Mouse (Mus musculus) sigmoid colon, adult 10 weeks (tissue): ENCODE results near the gene Atxn2l. TPM values are rescaled to one million over a fixed set of nuclear protein-coding genes. Genes with fewer than 3 reads are reported as not detected.

Experiments
- polyA plus RNA-seq: library from polyadenylated mRNA; stranded (reverse); fragments of 350-450 nt; fragmentation: Illumina TruSeq; extraction: RNeasy Lipid Tissue Mini Kit (QIAGEN cat#74804); gene quantifications from one replicate; pipeline ENCODE4 v1.2.3, GENCODE M21; 2014; ENCODE audit warnings: low read depth, low replicate concordance

Atxn2l gene
- polyA plus RNA-seq: 42.0 TPM

DNA sequence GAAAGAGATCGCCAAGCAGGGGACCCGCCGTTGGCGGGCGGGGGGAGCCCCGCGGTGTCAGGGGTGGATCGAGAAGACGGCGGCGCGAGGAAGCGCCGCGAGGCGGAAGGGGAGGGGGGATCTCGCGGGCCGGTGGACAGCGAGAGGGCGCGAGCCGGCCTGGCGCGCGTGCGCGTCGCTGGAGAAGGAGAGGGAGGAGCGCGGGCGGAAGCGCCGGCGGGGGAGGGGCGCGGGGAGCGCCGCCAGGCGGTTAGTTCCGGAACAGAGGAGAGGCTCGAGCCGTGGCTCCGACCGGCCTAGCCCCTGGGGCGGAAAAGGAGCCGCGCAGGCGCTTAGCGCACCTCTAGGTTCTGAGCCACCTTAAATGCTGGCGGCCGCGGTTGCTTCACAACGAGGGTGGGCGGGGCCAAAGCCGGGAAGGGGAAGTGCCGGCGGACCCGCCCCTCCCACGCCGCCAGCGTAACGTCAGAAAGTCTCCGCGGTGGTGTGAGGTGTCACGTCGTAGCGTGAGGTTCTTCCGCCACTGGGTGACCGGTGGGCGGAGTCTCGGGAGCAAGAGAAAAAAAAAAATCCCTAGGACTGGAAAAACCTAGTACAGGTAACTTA lies at the start of gene Atxn2l:
Atxn2l (minus strand) TSS at position 165 of the 606 bp plus-strand sequence.

DNA sequence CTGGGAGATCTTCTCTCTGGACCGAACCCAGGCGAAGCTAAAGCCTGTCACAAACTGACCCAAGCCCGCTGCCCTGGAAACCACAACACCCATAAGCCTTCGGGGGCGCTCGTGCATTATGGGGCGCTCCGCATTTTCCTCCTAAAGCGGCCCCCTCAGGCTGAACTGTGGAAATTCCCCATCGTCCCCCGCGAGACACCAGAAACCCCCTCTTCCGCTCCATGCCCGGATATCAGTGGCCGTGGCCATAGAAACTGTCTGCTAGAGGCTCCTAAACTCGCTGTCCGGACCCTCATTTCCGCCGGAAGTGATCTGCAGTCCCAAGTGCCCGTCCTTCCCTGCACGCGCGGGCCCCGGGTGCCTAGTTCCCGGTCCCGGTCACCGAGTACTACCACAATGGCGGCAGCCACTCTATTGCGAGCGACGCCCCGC lies 16.2 kb downstream of the Atxn2l start, which contains the start of gene Tufm:
Tufm (plus strand) TSS at position 310 of the 432 bp plus-strand sequence.

GRCm38 (mm10) chr7:126474993-126475581 lies 28.1 kb downstream of the Atxn2l start, which contains the start of gene Sh2b1:
Gene Sh2b1, minus strand, starts transcription at chr7:126475424.

DNA sequence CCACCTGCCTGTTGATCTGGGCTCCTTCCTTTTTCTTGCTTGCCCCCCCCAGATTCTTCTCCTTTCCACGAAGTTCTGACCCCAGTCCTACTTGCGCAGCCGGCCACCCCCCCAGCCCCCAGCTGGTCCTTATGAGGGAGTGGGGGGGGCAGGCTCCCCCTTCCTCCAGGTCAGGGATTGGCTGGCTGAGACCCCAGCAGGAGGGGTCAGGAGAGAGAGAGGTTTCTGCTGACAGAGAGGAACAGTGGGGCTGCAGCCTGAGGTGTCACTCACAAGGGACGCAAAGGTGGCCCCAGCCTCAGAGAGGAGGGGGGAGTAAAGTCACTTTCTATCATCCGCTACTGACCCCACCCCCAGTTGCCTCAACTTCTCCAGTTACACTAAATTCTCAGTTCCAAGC lies 40.2 kb downstream of the Atxn2l start, which contains the start of gene Atp2a1:
Atp2a1 (minus strand) TSS at position 105 of the 400 bp plus-strand sequence.

Other genes starting within 250 kb of the Atxn2l start
- 2.3 TPM for gene Sbk1, start 230.8 kb downstream of the Atxn2l start, polyA plus RNA-seq
- 0.38 TPM for gene Lat, start 133.9 kb downstream of the Atxn2l start, polyA plus RNA-seq
- 1.8 TPM for gene Spns1, start 126.0 kb downstream of the Atxn2l start, polyA plus RNA-seq
- 9.4 TPM for gene Nfatc2ip, start 106.7 kb downstream of the Atxn2l start, polyA plus RNA-seq
- gene Cd19, start 88.5 kb downstream of the Atxn2l start, polyA plus RNA-seq: 5.6 TPM
- 0.63 TPM for gene Rabep2, start 74.7 kb downstream of the Atxn2l start, polyA plus RNA-seq
- not detected for gene Atp2a1, start 40.3 kb downstream of the Atxn2l start, polyA plus RNA-seq
- 0.91 TPM for gene Sh2b1, start 28.0 kb downstream of the Atxn2l start, polyA plus RNA-seq
- gene Tufm, start 16.1 kb downstream of the Atxn2l start, polyA plus RNA-seq: 4.8 TPM
- 225 TPM for gene Eif3c, start 63.0 kb upstream of the Atxn2l start, polyA plus RNA-seq
- 0.22 TPM for gene Apobr, start 81.5 kb upstream of the Atxn2l start, polyA plus RNA-seq
- gene Cln3, start 82.4 kb upstream of the Atxn2l start, polyA plus RNA-seq: 4.5 TPM
- gene Il27, start 91.5 kb upstream of the Atxn2l start, polyA plus RNA-seq: not detected
- 62.1 TPM for gene Nupr1, start 127.4 kb upstream of the Atxn2l start, polyA plus RNA-seq
- 3.5 TPM for gene Sgf29, start 145.9 kb upstream of the Atxn2l start, polyA plus RNA-seq
- 841 TPM for gene Sult1a1, start 173.0 kb upstream of the Atxn2l start, polyA plus RNA-seq
- 0.41 TPM for gene Bola2, start 192.0 kb upstream of the Atxn2l start, polyA plus RNA-seq
- 3.5 TPM for gene Slx1b, start 192.3 kb upstream of the Atxn2l start, polyA plus RNA-seq
- 4.6 TPM for gene Coro1a, start 204.3 kb upstream of the Atxn2l start, polyA plus RNA-seq